Mouse (Mus musculus): Measurements from ENCODE around the gene Kyat1. TPM values are rescaled to one million over a fixed set of nuclear protein-coding genes. Genes with fewer than 3 reads are reported as not detected.
"Not testable (repeated sequence)": the region's sequence is repeated elsewhere in the genome, so short reads cannot be mapped to it uniquely, and the experiment has no call there.

Kyat1 gene
- polyA plus RNA-seq, 1 experiment, result 51.9 TPM

DNA sequence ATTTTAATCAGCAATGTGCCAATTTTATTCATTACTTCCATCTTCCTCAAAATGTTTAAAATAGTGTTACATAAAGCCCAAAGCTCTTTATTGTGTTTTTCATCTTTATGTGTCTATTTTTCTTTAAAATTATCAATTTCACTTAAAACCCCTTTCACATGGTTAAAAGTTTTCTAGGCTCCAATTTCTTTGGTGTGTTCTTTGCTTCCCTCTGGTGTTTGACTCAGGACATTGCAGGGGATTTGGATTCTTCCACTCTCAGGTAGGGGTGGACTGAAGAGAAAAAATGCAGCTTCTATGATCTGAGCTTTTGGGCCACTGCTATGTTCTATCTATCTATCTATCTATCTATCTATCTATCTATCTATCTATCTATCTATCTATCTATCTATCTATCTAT is 43.8 kb downstream of the Kyat1 start:
- TF ChIP-seq POLR2A (IDR thresholded peaks at IDR 0.05; ENCODE audit: borderline replicate concordance, extremely low read depth, low read depth, low read length), result no peak
- TF ChIP-seq CTCF (IDR thresholded peaks at IDR 0.05; ENCODE audit: insufficient read depth, low read length), result peak; percentile 13; the same call in 1 of the 2 replicates
- H3K4me3 ChIP-seq (replicated peaks; ENCODE audit: extremely low read depth, low read depth, low read length), result no peak overlapping the region
- DNase-seq, result no peak
- no peaks in the 10 kb centered on the region for H3K4me1 ChIP-seq (ENCODE audit: control insufficient read depth, insufficient read depth, low read length)

DNA sequence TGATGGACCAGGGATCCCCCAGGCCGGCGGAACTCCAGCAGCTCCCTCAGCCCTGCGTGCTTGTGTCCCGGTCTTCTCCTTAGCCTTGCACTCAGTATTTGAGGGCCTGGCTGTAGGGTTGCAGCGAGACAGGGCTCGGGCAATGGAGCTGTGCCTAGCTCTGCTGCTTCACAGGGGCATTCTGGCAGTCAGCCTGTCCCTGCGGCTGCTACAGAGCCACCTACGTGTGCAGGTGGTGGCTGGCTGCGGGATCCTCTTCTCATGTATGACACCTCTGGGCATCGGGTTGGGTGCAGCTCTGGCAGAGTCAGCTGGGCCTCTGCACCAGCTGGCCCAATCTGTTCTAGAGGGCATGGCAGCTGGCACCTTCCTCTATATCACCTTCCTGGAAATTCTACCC is 45.8 kb downstream of the Kyat1 start:
- H3K4me1 ChIP-seq (ENCODE audit: control insufficient read depth, insufficient read depth, low read length); H3K4me3 ChIP-seq (replicated peaks; ENCODE audit: extremely low read depth, low read depth, low read length); DNase-seq: not testable (repeated sequence)
- 76% methylated on average over 7 of the region's 10 CpGs for WGBS

DNA sequence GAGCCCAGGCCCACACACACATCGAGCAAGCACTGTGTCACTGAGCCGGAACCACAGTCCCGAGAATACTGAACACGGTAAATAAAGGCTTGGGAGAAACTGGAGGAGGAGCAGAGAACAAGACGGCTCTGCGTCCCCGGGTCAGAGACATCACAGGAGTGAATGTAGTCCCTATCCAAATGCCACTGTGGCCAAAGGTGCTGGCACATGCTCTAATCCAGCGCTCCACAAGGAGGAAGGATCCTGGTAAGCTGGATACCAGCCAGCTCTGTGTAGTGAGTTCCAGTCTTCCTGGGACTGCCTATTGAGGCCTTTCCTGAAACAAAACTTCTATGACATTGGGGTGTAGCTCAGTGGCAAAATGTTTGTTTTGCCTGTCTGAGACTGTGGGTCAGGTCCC is 53.0 kb downstream of the Kyat1 start:
- no peaks in the 10 kb centered on the region for H3K4me1 ChIP-seq (ENCODE audit: control insufficient read depth, insufficient read depth, low read length)
- no peak for TF ChIP-seq CTCF (IDR thresholded peaks at IDR 0.05; ENCODE audit: insufficient read depth, low read length)
- TF ChIP-seq POLR2A (IDR thresholded peaks at IDR 0.05; ENCODE audit: borderline replicate concordance, extremely low read depth, low read depth, low read length), result no peak
- 75% methylated on average over 8 of the region's 8 CpGs for WGBS
- H3K4me3 ChIP-seq (replicated peaks; ENCODE audit: extremely low read depth, low read depth, low read length), result no peak overlapping the region
- DNase-seq, result no peak

DNA sequence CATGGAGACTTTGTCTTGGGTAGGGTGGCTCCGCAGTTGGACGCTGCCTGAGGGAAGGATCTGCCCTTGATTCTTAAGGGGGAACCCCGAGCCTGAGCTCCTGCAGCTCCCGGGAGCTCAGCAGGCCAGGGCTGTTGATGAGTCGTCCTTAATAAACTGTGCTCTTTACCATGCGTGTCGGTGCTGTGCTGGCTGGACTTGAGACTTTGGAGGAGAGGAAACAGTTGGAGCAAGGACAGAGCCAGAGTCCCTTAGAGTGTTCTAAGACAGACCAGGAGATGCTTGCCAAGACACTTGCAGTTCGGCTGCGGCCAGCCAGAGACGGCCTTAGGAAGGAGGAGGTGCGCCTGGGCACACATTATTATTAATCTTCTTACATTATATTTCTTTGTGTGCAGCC is 53.8 kb downstream of the Kyat1 start:
- TF ChIP-seq CTCF (IDR thresholded peaks at IDR 0.05; ENCODE audit: insufficient read depth, low read length), result no peak
- TF ChIP-seq POLR2A (IDR thresholded peaks at IDR 0.05; ENCODE audit: borderline replicate concordance, extremely low read depth, low read depth, low read length), result no peak
- H3K4me3 ChIP-seq (replicated peaks; ENCODE audit: extremely low read depth, low read depth, low read length), result no peak overlapping the region
- no peak for DNase-seq
- 74% methylated on average over 11 of the region's 11 CpGs for WGBS
- no peaks in the 10 kb centered on the region for H3K4me1 ChIP-seq (ENCODE audit: control insufficient read depth, insufficient read depth, low read length)

DNA sequence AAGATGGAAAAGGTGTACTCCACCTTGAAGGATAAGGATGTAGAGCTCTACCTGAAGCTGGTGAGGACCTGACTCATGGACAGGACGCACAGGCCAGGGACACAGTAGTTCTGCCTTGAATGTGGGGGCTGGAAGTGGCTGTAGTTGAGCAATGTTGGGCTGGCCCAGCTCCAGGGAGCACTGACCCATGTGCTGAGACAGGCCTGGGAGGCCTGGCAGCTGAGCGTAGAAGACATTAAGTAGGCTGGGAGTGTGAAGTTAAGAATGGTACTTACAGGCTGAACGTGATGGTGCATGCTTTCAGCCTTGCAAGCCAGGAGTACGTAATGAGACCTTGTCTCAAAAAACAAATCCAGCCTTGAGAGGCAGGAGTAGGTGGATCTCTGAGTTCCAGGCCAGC is 58.2 kb downstream of the Kyat1 start:
- peak; percentile 53 for DNase-seq
- no peak for TF ChIP-seq POLR2A (IDR thresholded peaks at IDR 0.05; ENCODE audit: borderline replicate concordance, extremely low read depth, low read depth, low read length)
- TF ChIP-seq CTCF (IDR thresholded peaks at IDR 0.05; ENCODE audit: insufficient read depth, low read length), result no peak
- no peak overlapping the region for H3K4me3 ChIP-seq (replicated peaks; ENCODE audit: extremely low read depth, low read depth, low read length)
- 61% methylated on average over 4 of the region's 4 CpGs for WGBS
- H3K4me1 ChIP-seq (ENCODE audit: control insufficient read depth, insufficient read depth, low read length), result no peaks in the 10 kb centered on the region

DNA sequence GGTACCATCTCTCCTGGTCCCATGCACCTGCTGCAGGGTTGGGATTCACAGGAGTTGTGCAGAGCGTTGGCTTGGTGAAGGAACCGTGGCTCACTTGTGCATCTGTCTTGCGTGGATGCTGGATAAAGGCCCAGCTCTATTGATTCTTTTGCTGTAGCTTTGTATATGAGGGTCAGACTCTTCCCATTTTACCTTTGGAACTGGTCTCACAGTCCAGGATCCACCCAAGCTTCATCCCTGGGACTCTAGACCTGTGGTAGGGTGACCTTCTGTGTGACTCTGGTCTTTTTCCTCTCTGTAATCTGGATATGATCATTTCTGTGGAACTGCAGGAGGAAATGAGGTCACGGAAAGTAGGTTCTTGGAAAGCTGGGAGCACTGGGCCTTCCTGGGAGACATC is 61.2 kb downstream of the Kyat1 start:
- Histone ChIP-seq H3K4me3 (replicated peaks; ENCODE audit: extremely low read depth, low read depth, low read length) (no peak overlapping the region), H3K4me1 (ENCODE audit: control insufficient read depth, insufficient read depth, low read length) (no peaks in the 10 kb centered on the region)
- DNase-seq, result no peak
- 90% methylated on average over 4 of the region's 4 CpGs for WGBS
- TF ChIP-seq CTCF (IDR thresholded peaks at IDR 0.05; ENCODE audit: insufficient read depth, low read length) (no peak), POLR2A (IDR thresholded peaks at IDR 0.05; ENCODE audit: borderline replicate concordance, extremely low read depth, low read depth, low read length) (no peak)

DNA sequence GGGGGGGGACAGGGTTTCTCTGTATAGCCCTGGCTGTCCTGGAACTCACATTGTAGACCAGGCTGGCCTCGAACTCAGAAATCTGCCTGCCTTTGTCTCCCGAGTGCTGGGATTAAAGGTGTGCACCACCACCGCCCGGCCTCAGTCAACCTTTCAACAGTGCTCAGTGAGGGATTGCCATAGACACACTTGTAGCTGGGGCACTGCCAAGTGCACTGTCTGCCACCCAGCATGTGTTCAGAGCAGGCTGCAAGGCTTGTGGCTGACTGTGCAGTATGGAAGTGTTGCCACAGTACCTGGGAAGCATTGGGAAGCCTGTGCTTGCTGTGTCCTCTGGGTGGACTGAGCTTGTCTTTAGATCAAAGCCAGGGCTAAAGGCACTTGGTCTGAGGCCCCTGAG is 65.6 kb downstream of the Kyat1 start:
- H3K4me3 ChIP-seq (replicated peaks; ENCODE audit: extremely low read depth, low read depth, low read length); H3K4me1 ChIP-seq (ENCODE audit: control insufficient read depth, insufficient read depth, low read length); DNase-seq: not testable (repeated sequence)
- WGBS, result 85% methylated on average over 4 of the region's 4 CpGs

DNA sequence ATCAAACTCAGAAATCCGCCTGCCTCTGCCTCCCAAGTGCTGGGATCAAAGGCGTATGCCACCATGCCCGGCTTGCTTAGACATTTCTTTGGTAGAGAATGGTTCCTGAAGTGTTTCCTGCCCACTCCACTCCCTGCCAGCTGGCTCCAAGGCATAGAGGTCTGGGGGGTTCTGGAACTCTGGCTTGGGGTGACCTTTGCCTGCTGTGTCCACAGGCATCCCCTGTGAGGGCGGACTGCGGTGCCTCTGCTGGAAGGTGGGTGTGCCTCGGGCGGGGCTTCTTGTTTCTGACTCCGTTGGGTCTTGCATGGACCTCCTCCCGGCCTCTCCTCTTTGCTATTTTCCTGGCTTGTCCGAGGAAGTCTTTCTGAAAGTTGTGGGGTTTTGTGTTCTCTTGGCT is 69.2 kb downstream of the Kyat1 start:
- no peak for DNase-seq
- Histone ChIP-seq H3K4me1 (ENCODE audit: control insufficient read depth, insufficient read depth, low read length) (0 out of 2 replicates have a peak, but pooled peaks cover 6% of the 10 kb centered on the region), H3K4me3 (replicated peaks; ENCODE audit: extremely low read depth, low read depth, low read length) (no peak overlapping the region)
- TF ChIP-seq CTCF (IDR thresholded peaks at IDR 0.05; ENCODE audit: insufficient read depth, low read length) (no peak), POLR2A (IDR thresholded peaks at IDR 0.05; ENCODE audit: borderline replicate concordance, extremely low read depth, low read depth, low read length) (no peak)
- 72% methylated on average over 10 of the region's 10 CpGs for WGBS

Other genes starting within 250 kb of the Kyat1 start
- gene Sptan1, start 240.3 kb downstream of the Kyat1 start, polyA plus RNA-seq (2012; rRNA removed), result 299 and 313 TPM in 2 replicates
- gene Wdr34, start 157.0 kb downstream of the Kyat1 start, polyA plus RNA-seq (2012; rRNA removed), result 27.1 and 31.3 TPM in 2 replicates
- 35.5 and 39.7 TPM in 2 replicates for gene Set, start 148.5 kb downstream of the Kyat1 start, polyA plus RNA-seq (2012; rRNA removed)
- 29.0 and 31.3 TPM in 2 replicates for gene Pkn3, start 128.2 kb downstream of the Kyat1 start, polyA plus RNA-seq (2012; rRNA removed)
- 63.0 and 65.3 TPM in 2 replicates for gene Zdhhc12, start 112.2 kb downstream of the Kyat1 start, polyA plus RNA-seq (2012; rRNA removed)
- 52.0 and 56.6 TPM in 2 replicates for gene Zer1, start 81.3 kb downstream of the Kyat1 start, polyA plus RNA-seq (2012; rRNA removed)
- gene Tbc1d13, start 72.1 kb downstream of the Kyat1 start, polyA plus RNA-seq (2012; rRNA removed), result 43.3 and 56.6 TPM in 2 replicates
- gene Endog, start 34.4 kb downstream of the Kyat1 start, polyA plus RNA-seq (2012; rRNA removed), result 58.1 and 87.9 TPM in 2 replicates
- gene Spout1, start 27.4 kb downstream of the Kyat1 start, polyA plus RNA-seq (2012; rRNA removed), result 18.3 and 18.8 TPM in 2 replicates
- 56.5 and 66.7 TPM in 2 replicates for gene Lrrc8a, start 31.9 kb upstream of the Kyat1 start, polyA plus RNA-seq (2012; rRNA removed)
- 11.6 and 18.8 TPM in 2 replicates for gene Gm28035, start 34.7 kb upstream of the Kyat1 start, polyA plus RNA-seq (2012; rRNA removed)
- 16.0 and 23.9 TPM in 2 replicates for gene Phyhd1, start 60.4 kb upstream of the Kyat1 start, polyA plus RNA-seq (2012; rRNA removed)
- not detected in 2 replicates for gene Gm28038, start 75.2 kb upstream of the Kyat1 start, polyA plus RNA-seq (2012; rRNA removed)
- 21.1 and 22.2 TPM in 2 replicates for gene Dolk, start 80.5 kb upstream of the Kyat1 start, polyA plus RNA-seq (2012; rRNA removed)
- 27.3 and 28.1 TPM in 2 replicates for gene Nup188, start 80.5 kb upstream of the Kyat1 start, polyA plus RNA-seq (2012; rRNA removed)
- 132 and 136 TPM in 2 replicates for gene Sh3glb2, start 153.5 kb upstream of the Kyat1 start, polyA plus RNA-seq (2012; rRNA removed)
- gene Miga2, start 158.4 kb upstream of the Kyat1 start, polyA plus RNA-seq (2012; rRNA removed), result 28.2 and 36.1 TPM in 2 replicates
- gene Dolpp1, start 186.4 kb upstream of the Kyat1 start, polyA plus RNA-seq (2012; rRNA removed), result 49.1 and 55.6 TPM in 2 replicates
- 89.2 and 103 TPM in 2 replicates for gene Crat, start 210.0 kb upstream of the Kyat1 start, polyA plus RNA-seq (2012; rRNA removed)
- 131 and 136 TPM in 2 replicates for gene Ptpa, start 210.2 kb upstream of the Kyat1 start, polyA plus RNA-seq (2012; rRNA removed)